Mouse (Mus musculus): ENCODE results near the gene Sept9. TPM values are rescaled to one million over a fixed set of nuclear protein-coding genes. Genes with fewer than 3 reads are reported as not detected.
A peak's percentile ranks its signal among the peaks of the same experiment; 100 is the strongest.

The Sept9 gene
- total RNA-seq, 4 experiments from 2014 or later, result 114 to 136 (median 132) TPM

- peak; percentile 90 for DNase-seq
Observed at GRCm38 (mm10) chr11:117265981-117266905, 66.8 kb downstream of the Sept9 start.

GRCm38 (mm10) chr11:117266906-117267721 lies 67.7 kb downstream of the Sept9 start:
- no peak for DNase-seq

GRCm38 (mm10) chr11:117267828-117268227 lies 68.4 kb downstream of the Sept9 start:
- no peak for DNase-seq

GRCm38 (mm10) chr11:117268304-117268956 lies 69.0 kb downstream of the Sept9 start:
- no peak for DNase-seq

- DNase-seq, result no peak
Observed at GRCm38 (mm10) chr11:117269053-117269702, 69.7 kb downstream of the Sept9 start.

- DNase-seq, result no peak
Observed at GRCm38 (mm10) chr11:117269946-117270345, 70.5 kb downstream of the Sept9 start.

- no peak for DNase-seq
Observed at GRCm38 (mm10) chr11:117274973-117275372, 75.5 kb downstream of the Sept9 start.

GRCm38 (mm10) chr11:117275999-117276398 lies 76.5 kb downstream of the Sept9 start:
- DNase-seq, result peak; percentile 92

GRCm38 (mm10) chr11:117276946-117277345 lies 77.5 kb downstream of the Sept9 start:
- no peak for DNase-seq

- DNase-seq, result no peak
Observed at GRCm38 (mm10) chr11:117278113-117278512, 78.7 kb downstream of the Sept9 start.

GRCm38 (mm10) chr11:117278514-117278913 lies 79.1 kb downstream of the Sept9 start:
- no peak for DNase-seq

GRCm38 (mm10) chr11:117279993-117280392 lies 80.5 kb downstream of the Sept9 start:
- no peak for DNase-seq

- DNase-seq, result no peak
Observed at GRCm38 (mm10) chr11:117283048-117283888, 83.8 kb downstream of the Sept9 start.

GRCm38 (mm10) chr11:117283889-117284450 lies 84.5 kb downstream of the Sept9 start:
- no peak for DNase-seq

- no peak for DNase-seq
Observed at GRCm38 (mm10) chr11:117284721-117285605, 85.5 kb downstream of the Sept9 start.

- no peak for DNase-seq
Observed at GRCm38 (mm10) chr11:117285606-117285931, 86.1 kb downstream of the Sept9 start.

- no peak for DNase-seq
Observed at GRCm38 (mm10) chr11:117287792-117288191, 88.3 kb downstream of the Sept9 start.

- no peak for DNase-seq
Observed at GRCm38 (mm10) chr11:117288765-117289164, 89.3 kb downstream of the Sept9 start.

GRCm38 (mm10) chr11:117291271-117292059 lies 92.0 kb downstream of the Sept9 start:
- DNase-seq, result no peak

All from adrenal gland, adult 8-10 months (tissue).